Mouse (Mus musculus): ENCODE measurements at regions not wholly inside any gene's neighbourhood (a gene's known extent, or its start where the extent isn't known, plus 50 kb on each side); places are given as distances from the start of the nearest gene placed in this dataset.

DNA sequence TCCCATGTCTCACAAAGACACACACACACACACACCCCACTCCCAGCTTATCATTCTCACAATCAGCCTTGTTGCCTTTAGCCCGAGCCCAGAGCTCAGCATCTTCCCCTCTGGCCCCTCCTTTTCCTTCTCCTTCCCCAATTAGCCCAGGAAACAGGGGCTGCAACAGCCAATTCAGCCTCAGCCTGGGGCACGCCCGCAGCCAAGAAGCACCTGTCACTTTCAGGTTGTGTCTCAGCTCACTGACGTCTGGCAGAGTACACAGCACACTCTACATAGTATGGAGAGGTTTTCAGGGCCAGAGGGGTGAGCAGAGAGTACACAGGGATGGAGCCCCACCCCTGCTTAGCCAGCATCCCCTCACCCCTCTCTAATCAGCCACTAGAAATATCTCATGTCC lies 106.4 kb downstream of the Plxna1 start:
- peak; percentile 53 for DNase-seq (ENCODE audit: extremely low read depth)
- no peak overlapping the region for H3K9ac ChIP-seq (ENCODE audit: insufficient read depth, low read depth)
- H3K79me2 ChIP-seq (replicated peaks; ENCODE audit: control insufficient read depth, extremely low read depth, insufficient read depth, poor library complexity, severe bottlenecking): no peaks in the 10 kb centered on the region
- H3K4me2 ChIP-seq (ENCODE audit: insufficient read depth, low read depth, poor library complexity, severe bottlenecking): no peak overlapping the region
- TF ChIP-seq IRF4 (IDR thresholded peaks at IDR 0.05; ENCODE audit: low read depth, low read length): 0 out of 2 replicates have a peak, but pooled peaks have one; percentile 35
- no peak for TF ChIP-seq KAT2A (IDR thresholded peaks at IDR 0.05; ENCODE audit: insufficient replicate concordance, low read length)
- peaks cover 26 to 60% of the 10 kb centered on the region in 2 experiments for H3K4me1 ChIP-seq (ENCODE audit: control insufficient read depth in 1 of 2, insufficient read depth in 2 of 2)
- H3K36me3 ChIP-seq (replicated peaks in 1 of 2; ENCODE audit: control insufficient read depth in 1 of 2, insufficient read depth in 1 of 2, low read length in 1 of 2): peaks cover 0 to 3% of the 10 kb centered on the region in 2 experiments
- no peak overlapping the region for H3K27ac ChIP-seq (ENCODE audit: insufficient read depth, low read depth)
- H3K9me3 ChIP-seq (replicated peaks; ENCODE audit: low read length): no peaks in the 10 kb centered on the region
- dilution Hi-C loops (cut with MboI; ENCODE audit: extremely low pct_ligation_motif_present, extremely low pct_unique_long_range_greater_than_20kb, low sequenced_read_pairs) (no loop called here), in situ Hi-C loops (cut with MboI; ENCODE audit: low pct_ligation_motif_present, low pct_unique_long_range_greater_than_20kb, low sequenced_read_pairs) (no loop called here)
- no peak overlapping the region for H3K4me3 ChIP-seq (replicated peaks in 1 of 3; ENCODE audit: low read depth in 2 of 3, low read length in 2 of 3, poor library complexity in 1 of 3)
- no peaks in the 10 kb centered on the region for H3K27me3 ChIP-seq (replicated peaks)

DNA sequence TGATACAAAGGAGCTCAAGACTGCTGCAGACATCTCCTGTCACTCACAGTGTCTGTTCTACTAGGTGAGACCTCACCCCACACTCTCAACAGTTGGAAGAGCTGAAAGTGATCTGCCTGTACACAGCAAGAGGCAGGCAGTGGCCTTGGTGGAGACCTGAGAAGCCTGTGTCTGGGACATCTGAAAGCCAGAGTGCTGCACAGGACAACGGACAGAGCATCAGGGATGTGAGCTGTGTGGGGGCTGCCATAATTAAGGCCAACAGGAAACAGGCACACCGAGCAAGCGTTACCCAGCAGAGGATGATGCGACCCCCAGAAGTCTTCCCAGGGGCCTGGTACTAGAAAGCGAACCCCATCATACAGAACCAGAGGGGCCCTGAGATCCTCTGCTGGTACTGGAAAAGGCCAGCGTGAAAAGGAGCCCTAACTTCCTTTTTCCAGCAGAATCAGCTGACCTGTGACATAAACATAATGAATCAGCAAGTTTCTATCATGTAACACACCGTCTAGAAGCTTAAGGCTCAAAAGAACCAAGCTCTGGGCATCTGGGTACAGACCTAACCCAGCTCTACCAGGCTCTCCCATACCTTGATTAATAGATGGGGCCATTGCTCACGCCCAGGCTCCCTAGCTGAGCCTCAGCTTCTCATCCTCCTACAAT lies 105.7 kb downstream of the Plxna1 start:
- Histone ChIP-seq H3K27ac (ENCODE audit: insufficient read depth, low read depth) (peak overlapping the region; percentile 16), H3K79me2 (replicated peaks; ENCODE audit: control insufficient read depth, extremely low read depth, insufficient read depth, poor library complexity, severe bottlenecking) (no peaks in the 10 kb centered on the region), H3K27me3 (replicated peaks) (no peaks in the 10 kb centered on the region), H3K9ac (ENCODE audit: insufficient read depth, low read depth) (no peak overlapping the region; the same call in 1 of the 2 replicates), H3K4me1 (ENCODE audit: control insufficient read depth in 1 of 2, insufficient read depth in 2 of 2) (peaks cover 26 to 61% of the 10 kb centered on the region in 2 experiments), H3K36me3 (replicated peaks in 1 of 2; ENCODE audit: control insufficient read depth in 1 of 2, insufficient read depth in 1 of 2, low read length in 1 of 2) (peaks cover 0 to 3% of the 10 kb centered on the region in 2 experiments), H3K4me2 (ENCODE audit: insufficient read depth, low read depth, poor library complexity, severe bottlenecking) (no peak overlapping the region), H3K9me3 (replicated peaks; ENCODE audit: low read length) (no peaks in the 10 kb centered on the region), H3K4me3 (replicated peaks in 1 of 3; ENCODE audit: low read depth in 2 of 3, low read length in 2 of 3, poor library complexity in 1 of 3) (no peak overlapping the region)
- TF ChIP-seq ZMIZ1 (IDR thresholded peaks at IDR 0.05; ENCODE audit: low read depth, low read length): no peak
- TF ChIP-seq CHD2 (IDR thresholded peaks at IDR 0.05; ENCODE audit: low read length): no peak
- no peak for TF ChIP-seq MXI1 (IDR thresholded peaks at IDR 0.05; ENCODE audit: low read depth, low read length)
- TF ChIP-seq JUN (IDR thresholded peaks at IDR 0.05; ENCODE audit: insufficient read depth, low read depth, low read length): no peak
- TF ChIP-seq IRF4 (IDR thresholded peaks at IDR 0.05; ENCODE audit: low read depth, low read length): no peak
- TF ChIP-seq RAD21 (IDR thresholded peaks at IDR 0.05; ENCODE audit: low read depth, low read length): no peak
- peak; percentile 91 for TF ChIP-seq MAFK (IDR thresholded peaks at IDR 0.05; ENCODE audit: insufficient replicate concordance, low read length)
- 0 out of 2 replicates have a peak, but pooled peaks have one; percentile 15 for TF ChIP-seq USF2 (conservative IDR thresholded peaks at IDR 0.05; ENCODE audit: low read depth, low read length)
- no peak for TF ChIP-seq UBTF (IDR thresholded peaks at IDR 0.05; ENCODE audit: low read depth, low read length)
- 0 out of 2 replicates have a peak, but pooled peaks have one; percentile 28 for TF ChIP-seq TBP (conservative IDR thresholded peaks at IDR 0.05; ENCODE audit: low read depth, low read length)
- TF ChIP-seq ETS1 (conservative IDR thresholded peaks at IDR 0.05; ENCODE audit: low read depth, low read length): peak; percentile 66
- no peak; the same call in 1 of the 2 replicates for TF ChIP-seq ELF1 (IDR thresholded peaks at IDR 0.05; ENCODE audit: low read depth, low read length)
- no peak for TF ChIP-seq ZKSCAN1 (IDR thresholded peaks at IDR 0.05; ENCODE audit: borderline replicate concordance, low read depth, low read length)
- no peak for TF ChIP-seq USF1 (IDR thresholded peaks at IDR 0.05; ENCODE audit: low read depth, low read length)
- no peak for TF ChIP-seq JUND (conservative IDR thresholded peaks at IDR 0.05; ENCODE audit: low read depth, low read length)
- TF ChIP-seq EP300 (IDR thresholded peaks at IDR 0.05; ENCODE audit: low read length): peak; percentile 35; the same call in 1 of the 2 replicates
- TF ChIP-seq GABPA (IDR thresholded peaks at IDR 0.05; ENCODE audit: insufficient replicate concordance, low read depth, low read length): no peak
- DNase-seq (ENCODE audit: extremely low read depth): peak; percentile 48
- in situ Hi-C loops (cut with MboI; ENCODE audit: low pct_ligation_motif_present, low pct_unique_long_range_greater_than_20kb, low sequenced_read_pairs) (no loop called here), dilution Hi-C loops (cut with MboI; ENCODE audit: extremely low pct_ligation_motif_present, extremely low pct_unique_long_range_greater_than_20kb, low sequenced_read_pairs) (no loop called here)

Data from CH12.LX (cell line).